Mouse (Mus musculus) layer of hippocampus, adult 11-12 months (tissue): ENCODE measurements around the gene Wnt11.

ENCODE experiments used
- DNase-seq: peaks from one replicate; pipeline ENCODE4 v3.0.0; 2022; ENCODE audit warnings: low spot score

Gene Wnt11

GRCm38 (mm10) chr7:98867053-98867793, 32.3 kb downstream of the Wnt11 start:
- no peak for DNase-seq

GRCm38 (mm10) chr7:98867794-98868150, 32.9 kb downstream of the Wnt11 start:
- no peak for DNase-seq

GRCm38 (mm10) chr7:98869070-98869469, 34.2 kb downstream of the Wnt11 start:
- DNase-seq: no peak

GRCm38 (mm10) chr7:98870791-98871190, 35.9 kb downstream of the Wnt11 start:
- DNase-seq: no peak

GRCm38 (mm10) chr7:98871882-98872281, 37.0 kb downstream of the Wnt11 start:
- DNase-seq: no peak

GRCm38 (mm10) chr7:98873316-98873715, 38.4 kb downstream of the Wnt11 start:
- DNase-seq: no peak

- no peak for DNase-seq
Observed at GRCm38 (mm10) chr7:98874411-98874951, 39.6 kb downstream of the Wnt11 start.

GRCm38 (mm10) chr7:98875390-98875990, 40.6 kb downstream of the Wnt11 start:
- DNase-seq: no peak

- no peak for DNase-seq
Observed at GRCm38 (mm10) chr7:98876119-98876518, 41.2 kb downstream of the Wnt11 start.

GRCm38 (mm10) chr7:98879176-98879575, 44.3 kb downstream of the Wnt11 start:
- DNase-seq: no peak

GRCm38 (mm10) chr7:98881887-98882286, 47.0 kb downstream of the Wnt11 start:
- DNase-seq: peak; percentile 35

GRCm38 (mm10) chr7:98887811-98888261, 52.9 kb downstream of the Wnt11 start:
- no peak for DNase-seq

- DNase-seq: no peak
Observed at GRCm38 (mm10) chr7:98888810-98889209, 53.9 kb downstream of the Wnt11 start.

GRCm38 (mm10) chr7:98889211-98889610, 54.3 kb downstream of the Wnt11 start:
- DNase-seq: no peak

GRCm38 (mm10) chr7:98893144-98893543, 58.2 kb downstream of the Wnt11 start:
- no peak for DNase-seq

GRCm38 (mm10) chr7:98894305-98894704, 59.4 kb downstream of the Wnt11 start:
- DNase-seq: no peak

- no peak for DNase-seq
Observed at GRCm38 (mm10) chr7:98894768-98895167, 59.9 kb downstream of the Wnt11 start.

GRCm38 (mm10) chr7:98895501-98896095, 60.7 kb downstream of the Wnt11 start:
- DNase-seq: no peak

GRCm38 (mm10) chr7:98897323-98897722, 62.4 kb downstream of the Wnt11 start:
- peak; percentile 39 for DNase-seq

- no peak for DNase-seq
Observed at GRCm38 (mm10) chr7:98899815-98900214, 64.9 kb downstream of the Wnt11 start.

- no peak for DNase-seq
Observed at GRCm38 (mm10) chr7:98901120-98901519, 66.2 kb downstream of the Wnt11 start.

GRCm38 (mm10) chr7:98903884-98904283, 69.0 kb downstream of the Wnt11 start:
- no peak for DNase-seq
